Mouse (Mus musculus): ENCODE data around the gene Snx18. TPM values are rescaled to one million over a fixed set of nuclear protein-coding genes. Genes with fewer than 3 reads are reported as not detected.

The Snx18 gene
- polyA plus RNA-seq, 1 experiment from 2014 or later, result 15.6 TPM

GRCm38 (mm10) chr13:113613882-113614281 lies 4.5 kb downstream of the Snx18 start:
- Histone ChIP-seq H3K27ac (replicated peaks) (0 out of 2 replicates have a peak overlapping the region, but pooled peaks have one; percentile 31), H3K9ac (ENCODE audit: low read length) (0 out of 2 replicates have a peak overlapping the region, but pooled peaks have one; percentile 9)
- no peak for ATAC-seq (ENCODE audit: low FRiP score, low TSS enrichment)

GRCm38 (mm10) chr13:113613341-113613740 lies 5.0 kb downstream of the Snx18 start:
- H3K27ac ChIP-seq (replicated peaks), result peak overlapping the region; percentile 42
- no peaks in the 10 kb centered on the region for H3K27me3 ChIP-seq (ENCODE audit: control insufficient read depth, insufficient read depth, low read length)
- DNase-seq (ENCODE audit: low spot score) (no peak), ATAC-seq (ENCODE audit: low FRiP score, low TSS enrichment) (no peak)
- peak overlapping the region; percentile 84 for H3K4me2 ChIP-seq (replicated peaks; ENCODE audit: low read depth)
- WGBS, result 16% methylated on average over 12 of the region's 12 CpGs
- peaks cover 21% of the 10 kb centered on the region for H3K4me1 ChIP-seq (replicated peaks; ENCODE audit: control insufficient read depth, insufficient read depth)
- peak overlapping the region; percentile 41 for H3K9ac ChIP-seq (ENCODE audit: low read length)
- H3K4me3 ChIP-seq (ENCODE audit: low read depth, low read length), result peak overlapping the region; percentile 79
- H3K9me3 ChIP-seq (ENCODE audit: control insufficient read depth, low read length), result no peaks in the 10 kb centered on the region
- TF ChIP-seq CTCF (IDR thresholded peaks at IDR 0.05; ENCODE audit: low read depth) (no peak), EP300 (optimal IDR thresholded peaks at IDR 0.05) (no peak)
- H3K36me3 ChIP-seq (ENCODE audit: control insufficient read depth, insufficient read depth, low read length), result no peaks in the 10 kb centered on the region; the same call in 1 of the 2 replicates

More at GRCm38 (mm10) chr13:113613882-113614281, 4.5 kb downstream of the Snx18 start:
- DNase-seq (ENCODE audit: low spot score), result peak; percentile 52
- no peaks in the 10 kb centered on the region; the same call in 1 of the 2 replicates for H3K36me3 ChIP-seq (ENCODE audit: control insufficient read depth, insufficient read depth, low read length)
- no peaks in the 10 kb centered on the region for H3K27me3 ChIP-seq (ENCODE audit: control insufficient read depth, insufficient read depth, low read length)
- H3K4me2 ChIP-seq (replicated peaks; ENCODE audit: low read depth), result peak overlapping the region; percentile 84
- H3K9me3 ChIP-seq (ENCODE audit: control insufficient read depth, low read length), result no peaks in the 10 kb centered on the region
- TF ChIP-seq EP300 (optimal IDR thresholded peaks at IDR 0.05), result no peak
- H3K4me3 ChIP-seq (ENCODE audit: low read depth, low read length), result peak overlapping the region; percentile 79
- H3K4me1 ChIP-seq (replicated peaks; ENCODE audit: control insufficient read depth, insufficient read depth), result peaks cover 21% of the 10 kb centered on the region
- WGBS, result 28% methylated on average over 10 of the region's 10 CpGs

- Histone ChIP-seq H3K36me3 (ENCODE audit: control insufficient read depth, insufficient read depth, low read length) (no peaks in the 10 kb centered on the region; the same call in 1 of the 2 replicates), H3K9ac (ENCODE audit: low read length) (peak overlapping the region; percentile 18; the same call in 1 of the 2 replicates), H3K4me2 (replicated peaks; ENCODE audit: low read depth) (peak overlapping the region; percentile 84), H3K9me3 (ENCODE audit: control insufficient read depth, low read length) (no peaks in the 10 kb centered on the region), H3K4me3 (ENCODE audit: low read depth, low read length) (peak overlapping the region; percentile 79), H3K4me1 (replicated peaks; ENCODE audit: control insufficient read depth, insufficient read depth) (peaks cover 21% of the 10 kb centered on the region), H3K27me3 (ENCODE audit: control insufficient read depth, insufficient read depth, low read length) (no peaks in the 10 kb centered on the region), H3K27ac (replicated peaks) (peak overlapping the region; percentile 42)
- 52% methylated on average over 24 of the region's 24 CpGs for WGBS
- ATAC-seq (ENCODE audit: low FRiP score, low TSS enrichment), result no peak
- peak; percentile 55 for DNase-seq (ENCODE audit: low spot score)
- no peak for TF ChIP-seq CTCF (IDR thresholded peaks at IDR 0.05; ENCODE audit: low read depth)
- no peak for TF ChIP-seq EP300 (optimal IDR thresholded peaks at IDR 0.05)
These were observed 6.0 kb downstream of the Snx18 start for GRCm38 (mm10) chr13:113612141-113612950.

- Histone ChIP-seq H3K27me3 (ENCODE audit: control insufficient read depth, insufficient read depth, low read length) (no peaks in the 10 kb centered on the region), H3K36me3 (ENCODE audit: control insufficient read depth, insufficient read depth, low read length) (no peaks in the 10 kb centered on the region), H3K9ac (ENCODE audit: low read length) (no peak overlapping the region), H3K4me3 (ENCODE audit: low read depth, low read length) (no peak overlapping the region), H3K9me3 (ENCODE audit: control insufficient read depth, low read length) (no peaks in the 10 kb centered on the region), H3K27ac (replicated peaks) (no peak overlapping the region), H3K4me2 (replicated peaks; ENCODE audit: low read depth) (no peak overlapping the region; the same call in 1 of the 2 replicates), H3K4me1 (replicated peaks; ENCODE audit: control insufficient read depth, insufficient read depth) (peaks cover 22% of the 10 kb centered on the region)
- DNase-seq (ENCODE audit: low spot score) (no peak), ATAC-seq (ENCODE audit: low FRiP score, low TSS enrichment) (no peak)
- TF ChIP-seq EP300 (optimal IDR thresholded peaks at IDR 0.05), result no peak
- TF ChIP-seq CTCF (IDR thresholded peaks at IDR 0.05; ENCODE audit: low read depth), result no peak
- 68% methylated on average over 13 of the region's 13 CpGs for WGBS
These were observed 7.4 kb downstream of the Snx18 start for GRCm38 (mm10) chr13:113610732-113611500.

GRCm38 (mm10) chr13:113609429-113609828 lies 8.9 kb downstream of the Snx18 start:
- Histone ChIP-seq H3K9ac (ENCODE audit: low read length) (no peak overlapping the region), H3K4me2 (replicated peaks; ENCODE audit: low read depth) (no peak overlapping the region), H3K4me1 (replicated peaks; ENCODE audit: control insufficient read depth, insufficient read depth) (peaks cover 20% of the 10 kb centered on the region), H3K9me3 (ENCODE audit: control insufficient read depth, low read length) (no peaks in the 10 kb centered on the region), H3K4me3 (ENCODE audit: low read depth, low read length) (no peak overlapping the region), H3K27me3 (ENCODE audit: control insufficient read depth, insufficient read depth, low read length) (no peaks in the 10 kb centered on the region), H3K36me3 (ENCODE audit: control insufficient read depth, insufficient read depth, low read length) (no peaks in the 10 kb centered on the region), H3K27ac (replicated peaks) (no peak overlapping the region)
- TF ChIP-seq CTCF (IDR thresholded peaks at IDR 0.05; ENCODE audit: low read depth) (no peak), EP300 (optimal IDR thresholded peaks at IDR 0.05) (no peak)
- 52% methylated on average over 3 of the region's 3 CpGs for WGBS
- DNase-seq (ENCODE audit: low spot score) (no peak), ATAC-seq (ENCODE audit: low FRiP score, low TSS enrichment) (no peak)

Measured in stomach, postnatal 0 days (tissue).